Mouse (Mus musculus) heart, postnatal 0 days (tissue): ENCODE measurements around the gene Dcdc2a. TPM values are rescaled to one million over a fixed set of nuclear protein-coding genes. Genes with fewer than 3 reads are reported as not detected.
A peak's percentile ranks its signal among the peaks of the same experiment; 100 is the strongest.

Source experiments
- ATAC-seq: fragments of 200-750 bp; cut with Nextera tagmentation; 2 replicates; pipeline ENCODE4 v1.8.0; 2017; ENCODE audit warnings: low read depth, moderate number of reproducible peaks, moderate library complexity; ENCODE audit not compliant: insufficient read depth
- DNase-seq: peaks from one replicate; pipeline ENCODE4 v3.0.0-alpha.2; 2016; ENCODE audit warnings: low spot score
- H3K27ac ChIP-seq: fragments of 300-500 bp; sonication (generic); 2 replicates; pipeline ENCODE4 v1.5.1; 2014; ENCODE audit warnings: low read depth, mild to moderate bottlenecking
- H3K27me3 ChIP-seq: fragments of 300-500 bp; sonication (generic); 2 replicates; pipeline ENCODE4 v1.6.1; 2014; ENCODE audit warnings: low read length, mixed read lengths; ENCODE audit not compliant: control insufficient read depth, insufficient read depth
- H3K36me3 ChIP-seq: fragments of 300-500 bp; sonication (generic); replicated peaks from 2 replicates; pipeline ENCODE4 v1.6.1; 2014; ENCODE audit warnings: low read length, mixed read lengths; ENCODE audit not compliant: control insufficient read depth, insufficient read depth
- H3K4me1 ChIP-seq: fragments of 300-500 bp; sonication (generic); 2 replicates; pipeline ENCODE4 v1.6.1; 2014; ENCODE audit warnings: antibody characterized with exemption; ENCODE audit not compliant: control insufficient read depth, insufficient read depth
- H3K4me2 ChIP-seq: fragments of 300-500 bp; sonication (generic); 2 replicates; pipeline ENCODE4 v1.6.1; 2014; ENCODE audit warnings: low read depth, mild to moderate bottlenecking, low read length, moderate library complexity
- H3K4me3 ChIP-seq: fragments of 300-500 bp; sonication (generic); 2 replicates; pipeline ENCODE4 v1.5.1; 2014; ENCODE audit warnings: low read depth, low read length
- H3K9ac ChIP-seq: fragments of 300-500 bp; sonication (generic); replicated peaks from 2 replicates; pipeline ENCODE4 v1.6.1; 2014; ENCODE audit warnings: low read depth, low read length, mixed read lengths
- H3K9me3 ChIP-seq: fragments of 300-500 bp; sonication (generic); replicated peaks from 2 replicates; pipeline ENCODE4 v1.6.1; 2016; ENCODE audit warnings: low read length; ENCODE audit not compliant: control insufficient read depth
- CTCF ChIP-seq: IDR thresholded peaks from 2 replicates; pipeline ENCODE4 v1.5.1; 2016; ENCODE audit warnings: antibody characterized with exemption, control low read depth, low read depth
- EP300 ChIP-seq: IDR thresholded peaks from 2 replicates; pipeline ENCODE4 v1.6.1; 2016; ENCODE audit warnings: antibody characterized with exemption, low read depth
- WGBS: fragments of 180-500 bp; shearing (Covaris S2); extraction: QIAGEN DNeasy Blood & Tissue Kit; methylation state at CpG from one replicate; pipeline ENCODE4 v1.1.7; 2014; 5-methylcytosine and 5-hydroxymethylcytosine counted together
- polyA plus RNA-seq: library from polyadenylated mRNA; unstranded; fragments of >200 nt; fragmentation: Nextera tagmentation; extraction: Ambion mirVana; gene quantifications from 2 replicates; pipeline ENCODE4 v1.2.1, GENCODE M21; 2015
- total RNA-seq: library from RNA; depleted of rRNA; stranded (reverse); fragments of >200 nt; gene quantifications from 2 replicates; pipeline ENCODE4 v1.2.3, GENCODE M21; 2014; ENCODE audit warnings: low replicate concordance

The Dcdc2a gene
- total and polyA plus RNA-seq, 2 experiments from 2014 or later, result 0.49 TPM; not detected in 1

GRCm38 (mm10) chr13:25108353-25108752 is 52.5 kb downstream of the Dcdc2a start:
- Histone ChIP-seq H3K4me3 (no peak overlapping the region), H3K36me3 (no peaks in the 10 kb centered on the region), H3K9me3 (no peaks in the 10 kb centered on the region), H3K4me2 (no peak overlapping the region), H3K27me3 (no peaks in the 10 kb centered on the region), H3K9ac (no peak overlapping the region), H3K27ac (no peak overlapping the region), H3K4me1 (peaks cover 6% of the 10 kb centered on the region)
- TF ChIP-seq CTCF, result no peak
- no peak for TF ChIP-seq EP300
- 63% methylated on average over 3 of the region's 3 CpGs for WGBS
- ATAC-seq (no peak), DNase-seq (no peak)

GRCm38 (mm10) chr13:25110592-25111095 is 54.8 kb downstream of the Dcdc2a start:
- ATAC-seq, result no peak
- no peak overlapping the region for H3K4me2 ChIP-seq
- H3K9me3 ChIP-seq, result no peaks in the 10 kb centered on the region
- H3K27ac ChIP-seq, result no peak overlapping the region
- no peaks in the 10 kb centered on the region for H3K36me3 ChIP-seq
- 58% methylated on average over 5 of the region's 5 CpGs for WGBS
- no peak for DNase-seq
- peaks cover 4% of the 10 kb centered on the region for H3K4me1 ChIP-seq
- no peak overlapping the region for H3K4me3 ChIP-seq
- TF ChIP-seq EP300 (no peak), CTCF (no peak)
- no peak overlapping the region for H3K9ac ChIP-seq
- H3K27me3 ChIP-seq, result no peaks in the 10 kb centered on the region

- 34% methylated on average over 12 of the region's 12 CpGs for WGBS
- peak; percentile 68 for ATAC-seq
- Histone ChIP-seq H3K9ac (peak overlapping the region; percentile 53), H3K36me3 (no peaks in the 10 kb centered on the region), H3K9me3 (no peaks in the 10 kb centered on the region), H3K27ac (no peak overlapping the region), H3K4me3 (peak overlapping the region; percentile 46), H3K4me1 (no peaks in the 10 kb centered on the region), H3K4me2 (peak overlapping the region; percentile 83), H3K27me3 (no peaks in the 10 kb centered on the region)
- TF ChIP-seq CTCF (no peak), EP300 (no peak)
- DNase-seq, result peak; percentile 21
Observed at GRCm38 (mm10) chr13:25115429-25115881, 59.7 kb downstream of the Dcdc2a start.

GRCm38 (mm10) chr13:25115971-25116370 is 60.2 kb downstream of the Dcdc2a start:
- Histone ChIP-seq H3K27ac (no peak overlapping the region), H3K9ac (peak overlapping the region; percentile 53), H3K27me3 (no peaks in the 10 kb centered on the region), H3K4me3 (peak overlapping the region; percentile 46), H3K36me3 (no peaks in the 10 kb centered on the region), H3K4me1 (no peaks in the 10 kb centered on the region), H3K9me3 (no peaks in the 10 kb centered on the region), H3K4me2 (peak overlapping the region; percentile 83)
- ATAC-seq (peak; percentile 57; the same call in 1 of the 2 replicates), DNase-seq (peak; percentile 35)
- TF ChIP-seq CTCF (peak; percentile 92), EP300 (no peak)
- 4% methylated on average over 11 of the region's 11 CpGs for WGBS

GRCm38 (mm10) chr13:25122740-25123335 is 67.0 kb downstream of the Dcdc2a start:
- Histone ChIP-seq H3K36me3 (no peaks in the 10 kb centered on the region), H3K4me2 (no peak overlapping the region), H3K4me1 (no peaks in the 10 kb centered on the region), H3K9me3 (no peaks in the 10 kb centered on the region), H3K27me3 (no peaks in the 10 kb centered on the region), H3K4me3 (no peak overlapping the region), H3K9ac (no peak overlapping the region), H3K27ac (no peak overlapping the region)
- peak; percentile 16 for DNase-seq
- TF ChIP-seq EP300, result no peak
- TF ChIP-seq CTCF, result peak; percentile 24
- ATAC-seq, result no peak
- WGBS, result 66% methylated on average over 8 of the region's 8 CpGs
